Mouse (Mus musculus): ENCODE results near the gene R3hdm2.

- TF ChIP-seq CTCF (IDR thresholded peaks at IDR 0.05; ENCODE audit: control insufficient read depth, insufficient read depth, insufficient read length) (no peak), CEBPB (IDR thresholded peaks at IDR 0.05; ENCODE audit: low read depth) (no peak)
Measured at GRCm38 (mm10) chr10:127340577-127341359, 39.4 kb upstream of the R3hdm2 start.

Measured in C2C12 (cell line).